Mouse (Mus musculus): ENCODE measurements at regions not wholly inside any gene's neighbourhood (a gene's known extent, or its start where the extent isn't known, plus 50 kb on each side); places are given as distances from the start of the nearest gene placed in this dataset.

DNA sequence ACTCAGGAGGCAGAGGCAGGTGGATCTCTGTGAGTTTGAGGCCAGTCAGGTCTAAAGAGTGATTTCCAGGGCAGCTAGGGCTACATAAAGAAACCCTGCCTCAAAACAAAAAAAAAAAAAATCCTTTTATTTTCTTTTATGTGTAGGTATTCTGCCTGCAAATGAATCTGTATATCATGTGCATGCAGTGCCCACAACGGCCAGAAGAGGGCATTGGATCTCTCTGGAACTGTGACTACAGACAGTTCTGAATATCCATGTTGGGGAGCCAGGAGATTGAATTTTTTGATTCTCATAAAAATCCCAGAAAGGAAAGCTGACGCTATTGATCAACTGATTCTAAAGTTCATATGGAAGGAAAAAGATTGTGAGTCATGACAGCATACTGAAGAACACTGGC lies 90.0 kb downstream of the Kbtbd8 start:
- 35% methylated on average over 2 of the region's 2 CpGs for WGBS
- no peak overlapping the region for H3K4me3 ChIP-seq (replicated peaks; ENCODE audit: insufficient read depth, low read depth, low read length)
- TF ChIP-seq CTCF (IDR thresholded peaks at IDR 0.05; ENCODE audit: borderline replicate concordance, insufficient read depth, low read depth, low read length), result 0 out of 2 replicates have a peak, but pooled peaks have one; percentile 7
- no peak for TF ChIP-seq POLR2A (IDR thresholded peaks at IDR 0.05; ENCODE audit: borderline replicate concordance, insufficient read depth, low read length)
- no peaks in the 10 kb centered on the region for H3K4me1 ChIP-seq (ENCODE audit: control insufficient read depth, insufficient read depth, low read length)
- no peak overlapping the region for H3K27ac ChIP-seq (ENCODE audit: insufficient read depth, low read length)
- peak in 1 of 2 experiments; percentile 15 for DNase-seq
- no peaks in the 10 kb centered on the region for H3K27me3 ChIP-seq (ENCODE audit: control insufficient read depth, insufficient read depth, low read length)

GRCm38 (mm10) chr6:95217431-95217830 lies 100.4 kb downstream of the Kbtbd8 start:
- H3K4me1 ChIP-seq (ENCODE audit: control insufficient read depth, insufficient read depth, low read length), result no peaks in the 10 kb centered on the region
- no peak overlapping the region for H3K4me3 ChIP-seq (replicated peaks; ENCODE audit: insufficient read depth, low read depth, low read length)
- WGBS, result 15% methylated on average over 6 of the region's 6 CpGs
- DNase-seq, result peak in 1 of 2 experiments; percentile 18
- no peak overlapping the region for H3K27ac ChIP-seq (ENCODE audit: insufficient read depth, low read length)
- no peak for TF ChIP-seq CTCF (IDR thresholded peaks at IDR 0.05; ENCODE audit: borderline replicate concordance, insufficient read depth, low read depth, low read length)
- no peak for TF ChIP-seq POLR2A (IDR thresholded peaks at IDR 0.05; ENCODE audit: borderline replicate concordance, insufficient read depth, low read length)
- H3K27me3 ChIP-seq (ENCODE audit: control insufficient read depth, insufficient read depth, low read length), result no peaks in the 10 kb centered on the region

DNA sequence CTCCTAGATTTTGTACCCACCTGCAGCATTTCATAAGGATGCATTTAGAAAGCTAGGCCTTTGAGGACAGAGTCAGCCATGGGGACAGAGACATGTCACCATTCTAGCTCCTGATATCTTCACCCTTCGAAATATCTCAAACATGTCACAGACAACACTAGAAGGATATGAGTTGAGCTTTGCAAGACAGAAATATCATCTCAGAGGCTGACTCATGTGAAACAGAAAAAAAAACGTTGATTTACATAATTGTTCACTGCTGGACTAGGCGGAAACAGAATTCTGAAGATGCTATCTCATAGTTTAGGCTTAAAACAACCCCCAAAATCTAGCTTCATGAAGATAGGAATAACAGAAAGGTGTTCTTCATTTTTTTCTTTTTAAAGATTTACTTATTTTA lies 101.8 kb downstream of the Kbtbd8 start:
- Histone ChIP-seq H3K4me1 (ENCODE audit: control insufficient read depth, insufficient read depth, low read length) (no peaks in the 10 kb centered on the region), H3K4me3 (replicated peaks; ENCODE audit: insufficient read depth, low read depth, low read length) (no peak overlapping the region), H3K27ac (ENCODE audit: insufficient read depth, low read length) (no peak overlapping the region), H3K27me3 (ENCODE audit: control insufficient read depth, insufficient read depth, low read length) (no peaks in the 10 kb centered on the region)
- no peak for TF ChIP-seq CTCF (IDR thresholded peaks at IDR 0.05; ENCODE audit: borderline replicate concordance, insufficient read depth, low read depth, low read length)
- TF ChIP-seq POLR2A (IDR thresholded peaks at IDR 0.05; ENCODE audit: borderline replicate concordance, insufficient read depth, low read length), result no peak
- WGBS, result 76% methylated on average over 3 of the region's 3 CpGs
- no peak for DNase-seq

DNA sequence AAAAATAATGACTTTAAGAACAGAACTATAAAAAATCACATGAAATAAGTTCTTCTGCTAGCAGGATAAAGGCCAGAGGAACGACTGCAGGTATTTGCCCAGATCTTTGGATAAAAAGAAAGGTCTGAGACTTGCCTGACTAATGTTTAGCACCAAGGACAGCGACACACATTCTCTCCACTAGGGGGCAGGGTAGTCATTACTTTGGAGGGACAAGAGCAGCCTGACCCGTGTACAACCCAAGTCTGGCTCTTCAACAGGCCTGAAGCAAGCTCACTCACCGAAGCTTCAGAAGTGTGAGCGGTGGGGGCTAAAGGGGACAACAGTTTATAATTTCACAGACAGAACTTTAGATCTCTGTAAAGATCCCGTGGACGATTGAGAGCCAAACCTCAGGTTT lies 98.4 kb upstream of the Gm10234 start:
- DNase-seq, result peak; percentile 59 to 73
- WGBS, result 23% methylated on average over 7 of the region's 7 CpGs
- TF ChIP-seq POLR2A (IDR thresholded peaks at IDR 0.05; ENCODE audit: borderline replicate concordance, insufficient read depth, low read length) (no peak), CTCF (IDR thresholded peaks at IDR 0.05; ENCODE audit: borderline replicate concordance, insufficient read depth, low read depth, low read length) (peak; percentile 79)

DNA sequence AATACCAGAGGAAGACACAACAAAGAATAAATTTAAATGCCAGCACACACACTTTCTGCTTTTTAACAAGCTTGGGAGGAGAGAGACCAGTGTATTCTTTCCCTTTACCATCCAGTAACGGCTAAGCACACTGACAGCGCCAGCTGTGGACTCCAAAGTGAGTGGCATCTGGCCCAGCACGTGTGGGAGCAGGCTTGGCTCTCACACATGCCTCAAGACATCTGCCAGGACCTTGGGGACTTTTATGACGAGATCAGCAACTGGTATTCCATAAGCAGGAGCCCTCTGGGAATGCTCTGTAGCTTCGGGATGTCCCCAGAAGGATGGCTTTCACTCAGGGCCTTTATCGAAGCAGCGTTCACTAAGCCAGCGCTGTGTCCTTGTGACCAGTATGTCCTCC lies 92.0 kb upstream of the Gm10234 start:
- H3K4me1 ChIP-seq (ENCODE audit: control insufficient read depth, insufficient read depth, low read length), result peaks cover 5% of the 10 kb centered on the region; the same call in 1 of the 2 replicates
- TF ChIP-seq POLR2A (IDR thresholded peaks at IDR 0.05; ENCODE audit: borderline replicate concordance, insufficient read depth, low read length) (no peak), CTCF (IDR thresholded peaks at IDR 0.05; ENCODE audit: borderline replicate concordance, insufficient read depth, low read depth, low read length) (no peak)
- 38% methylated on average over 8 of the region's 8 CpGs for WGBS
- H3K27ac ChIP-seq (ENCODE audit: insufficient read depth, low read length), result no peak overlapping the region
- no peaks in the 10 kb centered on the region; the same call in 1 of the 2 replicates for H3K27me3 ChIP-seq (ENCODE audit: control insufficient read depth, insufficient read depth, low read length)
- DNase-seq, result no peak
- no peak overlapping the region for H3K4me3 ChIP-seq (replicated peaks; ENCODE audit: insufficient read depth, low read depth, low read length)

More for the DNA sequence above, 98.4 kb upstream of the Gm10234 start:
- Histone ChIP-seq H3K27me3 (ENCODE audit: control insufficient read depth, insufficient read depth, low read length) (no peaks in the 10 kb centered on the region; the same call in 1 of the 2 replicates), H3K4me1 (ENCODE audit: control insufficient read depth, insufficient read depth, low read length) (no peaks in the 10 kb centered on the region), H3K4me3 (replicated peaks; ENCODE audit: insufficient read depth, low read depth, low read length) (no peak overlapping the region), H3K27ac (ENCODE audit: insufficient read depth, low read length) (no peak overlapping the region)

DNA sequence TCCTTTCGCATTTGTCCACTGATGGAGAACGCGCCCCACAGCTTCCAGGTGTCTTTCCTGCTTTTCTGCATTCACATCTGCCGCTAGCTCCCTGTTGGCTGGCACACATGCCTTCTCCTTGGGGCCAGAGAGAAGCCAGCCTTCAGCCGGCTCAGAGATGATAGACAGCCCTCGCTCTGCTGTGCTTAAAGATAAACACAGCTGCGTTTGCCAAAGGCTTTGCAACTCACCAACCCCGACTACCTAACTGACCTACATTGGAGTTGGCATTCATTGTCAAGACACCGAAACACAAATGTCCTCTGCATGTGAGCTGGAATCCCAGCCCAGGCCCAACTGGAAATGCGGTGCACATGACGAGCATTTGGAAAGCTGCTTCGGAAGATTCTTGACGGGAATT lies 87.2 kb upstream of the Gm10234 start:
- Histone ChIP-seq H3K27ac (ENCODE audit: insufficient read depth, low read length) (no peak overlapping the region), H3K27me3 (ENCODE audit: control insufficient read depth, insufficient read depth, low read length) (no peaks in the 10 kb centered on the region), H3K4me3 (replicated peaks; ENCODE audit: insufficient read depth, low read depth, low read length) (no peak overlapping the region), H3K4me1 (ENCODE audit: control insufficient read depth, insufficient read depth, low read length) (peaks cover 5% of the 10 kb centered on the region; the same call in 1 of the 2 replicates)
- DNase-seq, result peak in 1 of 2 experiments; percentile 5
- WGBS, result 11% methylated on average over 13 of the region's 13 CpGs
- TF ChIP-seq CTCF (IDR thresholded peaks at IDR 0.05; ENCODE audit: borderline replicate concordance, insufficient read depth, low read depth, low read length), result no peak
- no peak for TF ChIP-seq POLR2A (IDR thresholded peaks at IDR 0.05; ENCODE audit: borderline replicate concordance, insufficient read depth, low read length)

GRCm38 (mm10) chr6:95243657-95244056 lies 78.3 kb upstream of the Gm10234 start:
- Histone ChIP-seq H3K27me3 (ENCODE audit: control insufficient read depth, insufficient read depth, low read length) (no peaks in the 10 kb centered on the region; the same call in 1 of the 2 replicates), H3K4me1 (ENCODE audit: control insufficient read depth, insufficient read depth, low read length) (no peaks in the 10 kb centered on the region), H3K4me3 (replicated peaks; ENCODE audit: insufficient read depth, low read depth, low read length) (no peak overlapping the region), H3K27ac (ENCODE audit: insufficient read depth, low read length) (no peak overlapping the region)
- DNase-seq, result no peak
- no peak for TF ChIP-seq CTCF (IDR thresholded peaks at IDR 0.05; ENCODE audit: borderline replicate concordance, insufficient read depth, low read depth, low read length)
- TF ChIP-seq POLR2A (IDR thresholded peaks at IDR 0.05; ENCODE audit: borderline replicate concordance, insufficient read depth, low read length), result no peak
- 26% methylated on average over 5 of the region's 5 CpGs for WGBS

- DNase-seq, result no peak
- Histone ChIP-seq H3K27ac (ENCODE audit: insufficient read depth, low read length) (no peak overlapping the region), H3K4me3 (replicated peaks; ENCODE audit: insufficient read depth, low read depth, low read length) (no peak overlapping the region), H3K27me3 (ENCODE audit: control insufficient read depth, insufficient read depth, low read length) (no peaks in the 10 kb centered on the region; the same call in 1 of the 2 replicates), H3K4me1 (ENCODE audit: control insufficient read depth, insufficient read depth, low read length) (no peaks in the 10 kb centered on the region)
- WGBS, result 78% methylated on average over 7 of the region's 7 CpGs
- no peak for TF ChIP-seq POLR2A (IDR thresholded peaks at IDR 0.05; ENCODE audit: borderline replicate concordance, insufficient read depth, low read length)
- TF ChIP-seq CTCF (IDR thresholded peaks at IDR 0.05; ENCODE audit: borderline replicate concordance, insufficient read depth, low read depth, low read length), result no peak
These were observed 77.0 kb upstream of the Gm10234 start for GRCm38 (mm10) chr6:95244911-95245310.

Data from cerebellum, adult 2 months (tissue).